Mouse (Mus musculus) skeletal muscle tissue, adult 2 months (tissue): ENCODE data around the gene Ift22.

Source experiments
- DNase-seq: peaks from one replicate; pipeline ENCODE4 v3.0.0-alpha.2; 2012; ENCODE audit warnings: low read depth, low spot score

Gene Ift22

DNA sequence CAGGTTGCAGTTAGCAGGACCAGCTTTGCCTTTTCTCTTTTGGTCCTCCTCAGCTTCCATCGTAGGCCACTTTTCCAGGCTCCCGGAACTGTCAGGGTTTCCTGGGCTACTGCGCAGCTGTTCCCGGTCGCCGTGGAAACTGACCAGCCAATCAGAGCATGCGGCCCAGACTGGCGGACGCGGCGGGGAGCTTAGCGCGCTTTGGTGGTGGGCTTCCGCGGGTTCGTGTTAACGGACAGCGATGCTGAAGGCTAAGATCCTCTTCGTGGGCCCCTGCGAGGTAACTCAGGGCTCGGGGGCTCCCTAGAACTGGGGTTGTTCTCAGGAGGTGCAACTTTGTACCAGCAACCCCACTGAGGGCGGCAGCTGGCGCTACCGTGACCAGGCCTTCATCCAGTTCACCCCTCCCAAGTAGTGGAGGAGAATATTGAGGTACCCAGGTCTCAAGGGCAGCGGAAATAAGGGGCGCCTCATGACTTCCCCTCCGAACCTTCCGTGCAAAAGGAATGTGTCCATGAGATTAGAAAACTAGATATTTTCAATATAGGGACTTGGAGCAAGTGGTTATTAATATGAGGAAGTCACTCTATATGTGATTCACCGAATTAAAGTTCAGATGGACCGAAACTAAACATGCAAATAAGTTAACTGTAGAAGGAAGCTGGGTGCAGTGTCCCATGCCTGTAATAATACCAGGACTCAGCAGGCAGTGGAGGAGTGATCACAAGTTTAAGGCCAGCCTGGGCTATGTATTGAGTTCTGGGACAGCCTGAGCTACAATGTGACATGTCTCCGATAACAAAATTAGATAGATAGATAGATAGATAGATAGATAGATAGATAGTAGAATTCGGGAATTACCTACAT, at the start of gene Ift22:
Gene Ift22, plus strand, starts transcription at position 160 of the 867 bp plus-strand sequence.
- peak; percentile 86 for DNase-seq

GRCm38 (mm10) chr5:136861191-136861940, 46.6 kb upstream of the Ift22 start:
- no peak for DNase-seq

DNA sequence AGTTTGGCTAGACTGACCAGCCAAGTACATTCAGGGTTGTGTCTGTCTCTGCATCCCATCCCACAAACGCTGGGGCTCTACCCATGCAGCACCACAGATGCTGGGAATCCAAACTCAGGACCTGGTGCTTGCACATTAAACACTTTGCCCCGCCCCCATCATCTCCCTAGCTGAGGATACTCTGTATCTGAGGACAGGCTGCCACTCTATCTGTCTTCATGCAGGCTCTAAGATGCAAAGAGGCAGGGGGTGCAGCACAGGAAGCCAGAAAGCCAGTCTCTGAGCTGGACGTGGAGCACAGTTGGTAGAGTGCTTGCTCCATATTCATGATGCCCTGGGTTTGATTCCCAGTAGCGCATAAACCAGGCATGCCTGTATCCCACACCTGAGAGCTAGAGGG, 45.1 kb upstream of the Ift22 start:
- DNase-seq = no peak

DNA sequence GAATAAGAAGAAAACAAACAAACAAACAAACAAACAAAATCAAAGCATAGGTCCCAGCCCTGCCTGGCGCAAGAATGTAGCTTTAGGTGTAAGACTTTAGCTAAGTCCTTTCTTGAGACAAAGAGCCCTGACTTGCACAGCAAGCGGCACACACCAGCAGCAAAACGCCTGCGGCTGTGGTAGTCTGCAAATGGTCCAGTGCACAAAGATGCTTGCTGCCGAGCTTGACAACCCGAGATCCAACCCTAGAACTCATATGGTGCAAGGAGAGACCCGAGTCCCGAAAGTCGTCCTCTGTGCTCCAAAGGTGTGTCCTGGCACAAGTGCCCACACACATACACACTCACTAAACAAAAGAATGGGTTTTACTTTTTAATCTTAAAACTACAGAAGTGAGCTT, 44.7 kb upstream of the Ift22 start:
- no peak for DNase-seq

- DNase-seq = peak; percentile 45
Measured at GRCm38 (mm10) chr5:136863961-136864674, 43.8 kb upstream of the Ift22 start.

- no peak for DNase-seq
Measured at GRCm38 (mm10) chr5:136867706-136868105, 40.2 kb upstream of the Ift22 start.

- DNase-seq = peak; percentile 79
Measured at GRCm38 (mm10) chr5:136869451-136870114, 38.4 kb upstream of the Ift22 start.

GRCm38 (mm10) chr5:136872417-136872816, 35.5 kb upstream of the Ift22 start:
- peak; percentile 54 for DNase-seq

GRCm38 (mm10) chr5:136874271-136874670, 33.7 kb upstream of the Ift22 start:
- no peak for DNase-seq

DNA sequence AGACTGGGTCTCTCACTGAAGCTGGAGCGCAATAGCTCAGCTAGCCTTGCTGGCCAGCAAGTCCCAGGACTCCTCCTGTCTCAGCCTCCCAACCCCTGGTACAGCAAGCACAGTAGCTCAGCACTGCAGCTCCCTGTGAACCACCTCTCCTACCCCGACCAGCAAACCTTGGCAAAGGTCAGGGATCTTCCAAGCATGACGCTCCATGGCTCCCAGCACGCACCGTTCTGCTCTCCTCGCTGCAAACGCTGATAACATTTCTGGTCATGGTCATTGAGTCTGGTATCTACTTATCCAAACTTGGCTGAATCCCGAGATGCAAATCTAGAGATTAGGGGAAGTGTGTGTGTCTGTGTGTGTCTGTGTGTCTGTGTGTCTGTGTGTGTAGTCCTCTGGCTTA, 27.8 kb upstream of the Ift22 start:
- no peak for DNase-seq

GRCm38 (mm10) chr5:136881380-136882009, 26.5 kb upstream of the Ift22 start:
- peak; percentile 43 for DNase-seq

DNA sequence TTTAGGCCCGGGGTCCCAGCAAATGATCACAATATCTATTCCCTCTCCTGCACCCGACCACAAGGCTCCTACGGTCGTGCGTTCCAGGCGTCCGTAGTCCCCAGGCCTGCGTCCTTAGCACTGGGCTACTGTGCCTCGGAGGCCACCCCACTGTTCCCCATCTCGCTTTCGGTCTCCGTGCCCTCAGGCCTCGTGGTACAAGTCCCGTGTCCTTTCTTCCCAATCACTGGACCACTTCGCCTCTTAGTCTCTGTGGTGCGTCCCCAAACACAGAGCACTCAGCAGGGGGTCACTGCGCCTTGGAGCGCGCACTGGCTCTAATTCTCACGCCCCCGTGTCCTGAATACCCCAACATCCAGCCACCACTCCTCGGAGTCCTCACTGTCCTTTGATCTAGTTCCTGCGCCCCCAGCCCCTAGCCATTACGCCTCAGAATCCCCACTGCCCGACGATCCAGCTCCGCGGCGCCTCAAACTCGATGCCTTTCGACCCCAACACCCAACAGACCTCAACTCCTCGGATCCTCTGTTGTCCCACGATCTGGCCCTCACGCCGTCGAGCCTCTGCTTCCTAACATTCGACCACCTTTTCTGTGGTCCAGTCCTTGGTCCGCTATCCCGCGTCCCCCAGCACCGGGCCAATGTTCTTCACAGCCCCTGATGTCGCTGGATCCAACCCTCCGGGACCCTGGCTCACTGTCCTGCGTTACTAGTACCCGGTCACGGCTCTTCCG, 25.7 kb upstream of the Ift22 start:
- no peak for DNase-seq

GRCm38 (mm10) chr5:136882788-136883439, 25.0 kb upstream of the Ift22 start, which contains the start of gene Col26a1:
Gene Col26a1 (minus strand): TSS chr5:136883209.
- DNase-seq = no peak

DNA sequence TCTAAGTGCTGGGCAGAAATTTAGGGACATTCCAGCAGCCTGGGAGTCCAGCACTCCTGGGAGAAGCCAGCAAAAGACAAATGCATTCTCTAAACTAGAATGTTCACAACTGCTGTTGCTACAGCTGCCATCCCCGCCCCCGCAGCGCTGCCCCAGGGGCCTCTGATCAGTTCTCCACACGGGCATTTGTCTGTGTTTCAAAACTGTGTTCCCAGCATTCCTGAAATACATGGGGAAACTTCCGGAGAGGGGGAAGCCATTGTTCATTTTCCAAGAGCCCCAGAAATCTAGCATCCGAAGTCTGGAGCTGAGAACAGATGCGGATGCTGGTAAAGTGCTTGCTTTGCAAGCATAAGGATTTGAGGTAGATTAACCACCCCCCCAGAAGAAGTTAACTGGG, 21.0 kb upstream of the Ift22 start:
- no peak for DNase-seq

DNA sequence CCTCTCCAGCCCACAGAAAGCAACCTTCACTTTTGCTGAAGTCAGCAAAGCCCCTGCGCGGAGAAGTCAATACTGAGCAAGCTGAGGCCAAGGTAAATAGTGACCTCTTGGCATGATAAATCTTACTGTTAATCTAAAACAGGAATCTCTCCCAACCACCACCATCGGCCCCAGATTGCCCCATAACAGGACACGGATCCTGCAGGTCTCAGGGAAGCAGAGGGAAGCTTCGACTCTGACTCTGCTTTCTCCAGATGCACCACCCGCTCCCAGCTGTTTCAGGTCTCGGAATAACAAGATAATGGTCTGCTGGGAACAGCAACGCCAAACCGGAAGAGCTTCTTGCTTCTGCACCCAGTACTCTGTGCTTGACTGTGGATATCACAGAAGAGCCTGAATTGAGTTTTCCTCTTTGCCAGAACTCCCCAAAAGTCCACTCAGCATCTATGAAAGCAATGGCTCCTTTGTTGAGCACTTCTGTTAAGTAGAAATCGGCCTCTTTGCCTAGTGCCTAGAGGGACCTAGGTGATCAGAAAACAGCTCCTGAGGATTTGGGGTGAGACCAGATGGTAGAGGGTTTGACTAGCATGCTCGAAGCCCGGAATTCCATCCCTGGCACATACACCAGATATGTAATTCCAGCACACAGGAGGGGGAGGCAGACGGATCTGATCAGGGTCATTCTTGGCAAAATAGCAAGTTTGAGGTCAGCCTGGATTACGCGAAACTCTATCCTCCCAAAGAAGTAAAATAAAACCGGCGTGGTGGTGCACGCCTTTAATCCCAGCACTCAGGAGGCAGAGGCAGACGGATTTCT, 19.2 kb upstream of the Ift22 start:
- DNase-seq = no peak

DNA sequence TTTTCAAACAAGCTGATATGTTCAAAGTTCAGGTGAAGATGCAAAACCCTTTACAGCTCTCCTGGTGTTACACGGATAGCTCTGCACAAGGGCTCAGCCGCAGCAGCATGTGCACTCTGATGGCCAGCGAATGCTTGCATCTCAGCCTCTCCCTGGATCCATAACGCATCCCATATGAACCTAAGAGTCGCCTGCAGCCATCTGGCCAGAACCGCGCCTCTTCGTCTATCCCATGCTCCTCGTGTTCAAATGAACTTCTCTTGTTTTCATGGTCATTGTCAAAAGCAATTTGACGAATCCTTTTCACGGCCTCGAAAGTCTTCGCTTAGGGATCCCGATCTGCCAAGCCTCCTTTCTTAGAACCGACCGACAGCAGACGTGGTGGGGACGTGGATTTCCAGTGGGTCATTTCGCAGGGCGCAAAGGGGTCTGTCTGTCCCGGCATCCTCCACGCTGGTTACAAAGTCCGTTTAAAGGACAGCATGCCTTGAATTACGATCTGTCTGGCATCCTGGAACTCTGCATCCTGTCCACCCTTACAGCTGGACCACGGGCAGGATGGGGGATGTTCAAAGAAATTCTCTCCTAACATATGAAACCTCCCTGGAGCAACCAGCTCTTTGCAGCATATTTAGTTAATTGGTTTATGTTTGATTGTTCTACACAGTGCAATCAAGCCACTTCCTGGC, 13.0 kb upstream of the Ift22 start:
- DNase-seq = no peak

GRCm38 (mm10) chr5:136895529-136895963, 12.4 kb upstream of the Ift22 start:
- no peak for DNase-seq

DNA sequence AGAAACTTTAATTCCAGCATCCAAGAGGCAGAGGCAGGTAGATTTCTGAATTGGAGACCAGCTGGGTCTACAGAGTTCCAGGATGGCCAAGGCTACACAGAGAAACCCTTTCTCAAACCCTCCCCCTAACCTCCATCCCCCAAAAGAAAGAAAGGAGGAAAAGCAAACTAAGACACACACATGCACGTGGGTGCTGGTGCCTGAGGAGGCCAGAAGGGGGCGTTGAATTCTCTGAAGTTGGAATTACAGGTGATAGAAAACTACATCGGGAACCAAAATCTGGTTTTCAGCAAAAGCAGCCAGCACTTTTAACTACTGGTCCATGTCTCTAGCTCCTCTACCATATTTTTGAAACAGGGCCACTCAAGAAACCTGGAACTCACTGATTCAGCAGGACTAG, 3.3 kb upstream of the Ift22 start:
- no peak for DNase-seq
